Mouse (Mus musculus): ENCODE results near the gene Rrp1. TPM values are rescaled to one million over a fixed set of nuclear protein-coding genes. Genes with fewer than 3 reads are reported as not detected.
"Not testable (repeated sequence)": the region's sequence is repeated elsewhere in the genome, so short reads cannot be mapped to it uniquely, and the experiment has no call there.

The Rrp1 gene
- total RNA-seq, 1 experiment from 2014 or later, result 282 TPM

- peak; percentile 17; the same call in 1 of the 2 replicates for ATAC-seq (ENCODE audit: extremely low read depth, insufficient number of reproducible peaks, low FRiP score, poor library complexity, severe bottlenecking)
Observed at GRCm38 (mm10) chr10:78426117-78426735, 13.4 kb upstream of the Rrp1 start.

- peak; percentile 79 for ATAC-seq (ENCODE audit: extremely low read depth, insufficient number of reproducible peaks, low FRiP score, poor library complexity, severe bottlenecking)
Observed at GRCm38 (mm10) chr10:78425181-78426041, 12.6 kb upstream of the Rrp1 start, which contains the start of gene Cstb. TSS of gene Cstb (plus strand) at chr10:78425669.

- no peak for ATAC-seq (ENCODE audit: extremely low read depth, insufficient number of reproducible peaks, low FRiP score, poor library complexity, severe bottlenecking)
Observed at GRCm38 (mm10) chr10:78422614-78423013, 9.8 kb upstream of the Rrp1 start.

- no peak for ATAC-seq (ENCODE audit: extremely low read depth, insufficient number of reproducible peaks, low FRiP score, poor library complexity, severe bottlenecking)
Observed at GRCm38 (mm10) chr10:78420929-78421328, 8.1 kb upstream of the Rrp1 start.

- ATAC-seq (ENCODE audit: extremely low read depth, insufficient number of reproducible peaks, low FRiP score, poor library complexity, severe bottlenecking), result no peak
Observed at GRCm38 (mm10) chr10:78418791-78419190, 5.9 kb upstream of the Rrp1 start.

GRCm38 (mm10) chr10:78417888-78418287 lies 5.0 kb upstream of the Rrp1 start:
- ATAC-seq (ENCODE audit: extremely low read depth, insufficient number of reproducible peaks, low FRiP score, poor library complexity, severe bottlenecking), result no peak

- not testable (repeated sequence) for ATAC-seq (ENCODE audit: extremely low read depth, insufficient number of reproducible peaks, low FRiP score, poor library complexity, severe bottlenecking)
Observed at GRCm38 (mm10) chr10:78414936-78415335, 2.1 kb upstream of the Rrp1 start.

- ATAC-seq (ENCODE audit: extremely low read depth, insufficient number of reproducible peaks, low FRiP score, poor library complexity, severe bottlenecking), result no peak
Observed at GRCm38 (mm10) chr10:78413152-78413520, 293 bp upstream of the Rrp1 start.

- no peak for ATAC-seq (ENCODE audit: extremely low read depth, insufficient number of reproducible peaks, low FRiP score, poor library complexity, severe bottlenecking)
Observed at GRCm38 (mm10) chr10:78411851-78412250, 992 bp downstream of the Rrp1 start.

- no peak for ATAC-seq (ENCODE audit: extremely low read depth, insufficient number of reproducible peaks, low FRiP score, poor library complexity, severe bottlenecking)
Observed at GRCm38 (mm10) chr10:78409035-78409788, 3.6 kb downstream of the Rrp1 start.

- ATAC-seq (ENCODE audit: extremely low read depth, insufficient number of reproducible peaks, low FRiP score, poor library complexity, severe bottlenecking), result no peak
Observed at GRCm38 (mm10) chr10:78407132-78407531, 5.7 kb downstream of the Rrp1 start.

GRCm38 (mm10) chr10:78406152-78406551 lies 6.7 kb downstream of the Rrp1 start:
- no peak for ATAC-seq (ENCODE audit: extremely low read depth, insufficient number of reproducible peaks, low FRiP score, poor library complexity, severe bottlenecking)

GRCm38 (mm10) chr10:78402301-78402922 lies 10.4 kb downstream of the Rrp1 start:
- ATAC-seq (ENCODE audit: extremely low read depth, insufficient number of reproducible peaks, low FRiP score, poor library complexity, severe bottlenecking), result no peak

GRCm38 (mm10) chr10:78401127-78401526 lies 11.7 kb downstream of the Rrp1 start:
- no peak for ATAC-seq (ENCODE audit: extremely low read depth, insufficient number of reproducible peaks, low FRiP score, poor library complexity, severe bottlenecking)

- peak; percentile 33; the same call in 1 of the 2 replicates for ATAC-seq (ENCODE audit: extremely low read depth, insufficient number of reproducible peaks, low FRiP score, poor library complexity, severe bottlenecking)
Observed at GRCm38 (mm10) chr10:78399090-78399657, 13.7 kb downstream of the Rrp1 start.

GRCm38 (mm10) chr10:78396625-78396885 lies 16.3 kb downstream of the Rrp1 start:
- no peak for ATAC-seq (ENCODE audit: extremely low read depth, insufficient number of reproducible peaks, low FRiP score, poor library complexity, severe bottlenecking)

GRCm38 (mm10) chr10:78395819-78396624 lies 16.8 kb downstream of the Rrp1 start:
- ATAC-seq (ENCODE audit: extremely low read depth, insufficient number of reproducible peaks, low FRiP score, poor library complexity, severe bottlenecking), result peak; percentile 65

- no peak for ATAC-seq (ENCODE audit: extremely low read depth, insufficient number of reproducible peaks, low FRiP score, poor library complexity, severe bottlenecking)
Observed at GRCm38 (mm10) chr10:78395377-78395776, 17.5 kb downstream of the Rrp1 start.
